Mouse (Mus musculus) cerebellum, postnatal 10 days (tissue): ENCODE measurements around the gene Gm4724.
"Not testable (repeated sequence)": the region's sequence is repeated elsewhere in the genome, so short reads cannot be mapped to it uniquely, and the experiment has no call there.

ENCODE experiments used
- DNase-seq, 2 experiments: peaks; one replicate each; pipeline ENCODE4 v3.0.0; 2021; ENCODE audit warnings: mixed read lengths in 2 of 2

Gm4724 gene

DNA sequence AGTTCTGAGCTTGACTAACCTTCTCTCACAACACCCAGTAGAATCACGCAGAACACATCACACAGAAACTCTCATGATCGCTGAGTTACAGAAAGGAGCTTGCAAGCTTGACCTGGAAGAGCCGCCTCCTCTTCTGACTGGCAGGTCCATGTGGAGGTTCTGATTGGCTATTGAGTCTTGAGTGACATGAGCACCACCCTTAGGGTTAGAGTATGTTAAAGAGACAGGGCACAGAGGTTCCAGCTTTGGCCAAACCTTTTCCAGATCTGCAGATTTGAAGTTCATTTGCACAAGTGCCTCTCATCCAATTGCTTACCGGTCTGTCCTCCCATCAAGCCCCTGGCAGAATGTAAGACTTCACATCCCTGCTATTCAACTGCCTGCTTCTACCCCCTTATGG, at the start of gene Gm4724:
Gene Gm4724, minus strand, starts transcription at position 101 of the 400 bp plus-strand sequence.
- not testable (repeated sequence) for DNase-seq

DNA sequence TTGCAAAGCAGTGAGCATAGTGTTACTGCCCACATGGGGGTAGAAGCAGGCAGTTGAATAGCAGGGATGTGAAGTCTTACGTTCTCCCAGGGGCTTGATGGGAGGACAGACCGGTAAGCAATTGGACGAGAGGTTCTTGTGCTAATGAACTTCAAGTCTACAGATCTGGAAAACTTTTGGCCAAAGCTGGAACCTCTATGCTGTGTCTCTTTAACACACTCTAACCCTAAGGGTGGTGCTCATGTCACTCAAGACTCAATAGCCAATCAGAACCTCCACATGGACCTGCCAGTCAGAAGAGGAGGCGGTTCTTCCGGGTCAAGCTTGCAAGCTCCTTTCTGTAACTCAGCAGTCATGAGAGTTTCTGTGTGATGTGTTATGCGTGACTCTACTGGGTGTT, 34.1 kb upstream of the Gm4724 start, which contains the start of gene Zfp965:
Gene Zfp965, plus strand, starts transcription at position 301 of the 400 bp plus-strand sequence.
- DNase-seq = not testable (repeated sequence)
